Mouse (Mus musculus): ENCODE measurements around the gene Hist1h2ao.
"Not testable (repeated sequence)": the region's sequence is repeated elsewhere in the genome, so short reads cannot be mapped to it uniquely, and the experiment has no call there.

Gene Hist1h2ao

DNA sequence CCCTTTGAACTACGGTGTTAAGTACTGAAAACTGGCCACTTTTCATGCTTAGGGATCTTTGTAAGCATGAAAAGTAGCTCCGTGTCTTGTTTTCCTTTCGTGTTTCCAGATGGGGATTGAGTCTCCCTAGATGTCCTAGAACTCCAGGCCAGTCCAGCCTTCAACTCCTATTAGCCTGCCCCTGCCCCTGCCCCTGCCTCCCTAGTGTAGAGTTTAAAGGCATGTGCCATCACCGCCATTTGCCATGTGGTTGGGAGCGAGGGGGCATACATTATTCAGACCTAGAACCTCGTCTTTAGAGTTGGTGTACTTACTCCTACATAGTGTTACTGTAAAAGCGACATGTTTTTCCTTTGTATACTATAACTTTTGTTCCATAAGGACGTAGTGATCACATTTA is 809 bp downstream of the Hist1h2ao start:
- intact Hi-C loops (cut with DNase I): not testable (repeated sequence)

DNA sequence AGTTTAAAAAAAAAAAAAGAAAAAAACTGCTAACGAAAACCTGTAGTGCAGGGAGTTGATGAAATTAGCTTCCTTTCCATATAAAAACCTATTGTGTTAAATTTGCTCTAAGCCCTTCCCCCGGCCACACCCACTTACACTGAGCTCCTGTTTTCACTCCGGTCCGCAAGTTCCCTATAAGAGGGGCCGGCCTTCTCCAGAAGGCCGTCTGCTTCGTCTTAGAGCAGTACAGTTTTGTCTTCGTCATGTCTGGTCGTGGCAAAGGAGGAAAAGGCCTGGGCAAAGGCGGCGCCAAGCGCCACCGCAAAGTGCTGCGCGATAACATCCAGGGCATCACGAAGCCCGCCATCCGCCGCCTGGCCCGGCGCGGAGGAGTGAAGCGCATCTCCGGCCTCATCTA is 1.3 kb downstream of the Hist1h2ao start, which contains the start of gene Hist1h4m:
Gene Hist1h4m, plus strand, starts transcription at position 208 of the 400 bp plus-strand sequence.
- intact Hi-C loops (cut with DNase I): not testable (repeated sequence)

DNA sequence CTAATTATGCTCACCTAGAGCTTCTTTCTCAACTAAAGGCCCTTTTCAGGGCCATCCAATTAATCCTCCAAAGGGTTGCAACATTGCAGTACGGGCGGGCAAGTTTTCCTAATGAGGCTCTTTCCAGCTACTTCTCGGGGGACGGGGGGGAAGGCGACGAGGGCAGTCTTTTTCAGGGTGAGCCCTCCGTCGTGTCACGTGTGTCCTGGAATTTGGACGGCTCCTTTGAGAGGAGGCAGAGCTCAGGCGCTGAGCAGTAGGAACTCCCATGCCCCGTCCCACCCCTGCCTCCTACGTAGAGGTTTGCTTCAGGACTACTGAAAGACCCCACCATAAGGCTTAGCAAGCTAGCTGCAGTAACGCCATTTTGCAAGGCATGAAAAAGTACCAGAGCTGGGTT is 1.8 kb downstream of the Hist1h2ao start:
- intact Hi-C loops (cut with DNase I): not testable (repeated sequence)

DNA sequence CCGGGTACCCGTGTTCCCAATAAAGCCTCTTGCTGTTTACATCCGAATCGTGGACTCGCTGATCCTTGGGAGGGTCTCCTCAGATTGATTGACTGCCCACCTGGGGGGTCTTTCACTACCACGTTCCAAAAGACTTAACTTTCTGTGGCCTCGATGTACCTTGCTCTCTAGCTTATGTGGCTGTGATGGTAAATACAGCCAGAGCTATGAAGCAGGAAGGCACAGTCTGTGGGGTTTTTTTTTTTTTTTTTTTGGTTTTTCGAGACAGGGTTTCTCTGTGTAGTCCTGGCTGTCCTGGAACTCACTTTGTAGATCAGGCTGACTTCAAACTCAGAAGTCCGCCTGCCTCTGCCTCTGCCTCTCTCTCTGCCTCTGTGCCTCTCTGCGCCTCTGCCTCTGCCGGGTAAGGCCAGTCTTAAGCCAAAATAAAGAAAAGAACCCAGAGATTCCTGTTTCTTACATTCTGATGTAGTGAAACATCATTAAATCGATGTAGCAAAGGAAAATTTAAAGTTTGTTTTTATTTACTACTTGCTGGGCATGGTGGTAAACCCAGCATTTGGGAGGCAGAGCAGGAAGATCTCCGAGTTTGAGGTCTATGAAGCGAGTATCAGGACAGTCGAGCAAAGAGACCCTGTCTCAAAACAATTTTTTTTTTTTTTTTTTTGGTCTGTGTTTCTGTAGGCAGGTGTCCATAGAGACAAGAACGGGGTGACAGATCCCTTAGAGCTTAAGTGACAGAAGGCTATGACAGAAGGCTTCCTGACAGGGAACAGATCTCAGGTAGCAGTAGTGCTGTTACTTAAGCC is 10.0 kb downstream of the Hist1h2ao start:
- intact Hi-C loops (cut with DNase I): not testable (repeated sequence)

DNA sequence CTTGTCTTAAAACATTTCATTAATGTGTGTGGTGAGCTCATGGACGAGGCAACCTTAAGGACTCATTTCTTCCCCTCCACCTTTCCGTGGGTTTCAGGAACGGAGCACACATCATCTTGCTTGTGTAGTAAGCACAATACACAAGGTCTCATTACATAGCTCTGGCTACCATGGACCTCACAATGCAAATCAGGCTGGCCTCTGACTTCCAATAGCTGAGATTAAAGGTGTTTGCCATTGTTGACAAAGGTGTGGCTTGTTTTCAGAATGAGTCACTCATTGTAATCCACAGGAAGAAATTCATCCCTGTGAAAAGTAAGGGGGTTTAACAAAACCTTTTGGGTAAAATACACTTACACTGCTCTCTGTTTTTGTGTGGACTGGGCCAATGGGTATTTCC is 18.2 kb downstream of the Hist1h2ao start:
- intact Hi-C loops (cut with DNase I): no loop called here

DNA sequence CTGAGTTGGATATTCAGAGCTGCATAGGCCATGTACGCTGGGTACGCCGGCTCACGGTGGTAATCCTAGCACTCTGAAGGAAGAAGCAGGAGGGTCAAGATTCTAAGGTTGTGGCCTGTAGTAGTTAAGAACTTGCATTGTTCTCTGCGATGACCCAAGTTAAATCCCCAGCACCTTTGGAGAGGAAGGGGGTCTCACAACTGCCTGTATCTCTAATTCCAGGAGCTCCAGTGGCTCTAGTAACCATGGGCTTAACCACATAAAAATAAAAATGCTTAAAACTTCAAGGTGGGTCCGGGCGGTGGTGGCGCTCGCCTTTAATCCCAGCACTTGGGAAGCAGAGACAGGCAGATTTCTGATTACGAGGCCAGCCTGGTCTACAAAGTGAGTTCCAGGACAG is 20.1 kb downstream of the Hist1h2ao start:
- intact Hi-C loops (cut with DNase I): no loop called here

DNA sequence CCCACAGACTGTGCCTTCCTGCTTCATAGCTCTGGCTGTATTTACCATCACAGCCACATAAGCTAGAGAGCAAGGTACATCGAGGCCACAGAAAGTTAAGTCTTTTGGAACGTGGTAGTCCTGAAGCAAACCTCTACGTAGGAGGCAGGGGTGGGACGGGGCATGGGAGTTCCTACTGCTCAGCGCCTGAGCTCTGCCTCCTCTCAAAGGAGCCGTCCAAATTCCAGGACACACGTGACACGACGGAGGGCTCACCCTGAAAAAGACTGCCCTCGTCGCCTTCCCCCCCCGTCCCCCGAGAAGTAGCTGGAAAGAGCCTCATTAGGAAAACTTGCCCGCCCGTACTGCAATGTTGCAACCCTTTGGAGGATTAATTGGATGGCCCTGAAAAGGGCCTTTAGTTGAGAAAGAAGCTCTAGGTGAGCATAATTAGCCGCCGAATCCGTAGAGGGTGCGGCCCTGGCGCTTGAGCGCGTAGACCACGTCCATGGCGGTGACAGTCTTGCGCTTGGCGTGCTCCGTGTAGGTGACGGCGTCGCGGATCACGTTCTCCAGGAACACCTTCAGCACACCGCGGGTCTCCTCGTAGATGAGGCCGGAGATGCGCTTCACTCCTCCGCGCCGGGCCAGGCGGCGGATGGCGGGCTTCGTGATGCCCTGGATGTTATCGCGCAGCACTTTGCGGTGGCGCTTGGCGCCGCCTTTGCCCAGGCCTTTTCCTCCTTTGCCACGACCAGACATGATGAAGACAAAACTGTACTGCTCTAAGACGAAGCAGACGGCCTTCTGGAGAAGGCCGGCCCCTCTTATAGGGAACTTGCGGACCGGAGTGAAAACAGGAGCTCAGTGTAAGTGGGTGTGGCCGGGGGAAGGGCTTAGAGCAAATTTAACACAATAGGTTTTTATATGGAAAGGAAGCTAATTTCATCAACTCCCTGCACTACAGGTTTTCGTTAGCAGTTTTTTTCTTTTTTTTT is 21.4 kb downstream of the Hist1h2ao start, which contains the start of gene Hist1h4n:
Gene Hist1h4n, minus strand, starts transcription at position 779 of the 977 bp plus-strand sequence.
- intact Hi-C loops (cut with DNase I): not testable (repeated sequence)

DNA sequence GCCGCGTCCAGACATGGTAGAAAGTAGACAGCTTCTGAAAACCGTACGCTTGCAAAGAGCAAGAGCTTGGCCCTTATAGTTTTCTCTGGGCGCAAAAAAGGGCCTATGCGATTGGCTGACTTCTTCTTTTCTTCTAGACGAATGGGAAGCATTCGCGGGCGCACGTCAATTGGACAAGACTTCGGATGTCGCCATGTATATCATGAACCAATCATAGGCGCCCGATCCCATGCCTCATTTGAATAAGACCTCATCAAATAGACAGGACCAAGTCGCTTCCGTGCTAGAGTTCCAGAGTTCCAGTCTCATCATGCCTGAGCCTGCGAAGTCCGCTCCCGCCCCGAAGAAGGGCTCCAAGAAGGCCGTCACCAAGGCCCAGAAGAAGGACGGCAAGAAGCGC is 23.2 kb downstream of the Hist1h2ao start, which contains the start of the genes Hist1h2ap and Hist1h2br:
Gene Hist1h2ap, minus strand, starts transcription at position 47 of the 400 bp plus-strand sequence.
Gene Hist1h2br, plus strand, starts transcription at position 283 of the 400 bp plus-strand sequence.
- intact Hi-C loops (cut with DNase I): not testable (repeated sequence)

DNA sequence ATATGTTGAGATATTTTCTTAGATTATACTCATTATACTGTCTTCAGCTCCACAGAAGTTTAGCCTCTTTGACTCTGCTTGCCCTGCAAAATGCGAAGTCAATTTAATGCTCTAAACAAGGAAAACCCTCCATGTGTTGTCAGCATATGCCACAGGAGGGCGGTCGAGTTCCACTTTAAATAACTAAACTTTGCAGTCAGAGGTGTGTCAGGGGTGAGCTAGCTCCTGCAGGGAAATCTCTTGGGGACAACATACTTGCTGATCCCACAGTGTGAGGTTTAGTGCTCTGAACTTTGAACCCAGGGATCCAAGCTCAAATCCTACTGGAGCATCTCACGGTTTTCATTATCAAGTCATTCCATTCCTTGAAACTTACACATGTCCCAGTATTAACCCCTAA is 30.2 kb downstream of the Hist1h2ao start:
- intact Hi-C loops (cut with DNase I): not testable (repeated sequence)

DNA sequence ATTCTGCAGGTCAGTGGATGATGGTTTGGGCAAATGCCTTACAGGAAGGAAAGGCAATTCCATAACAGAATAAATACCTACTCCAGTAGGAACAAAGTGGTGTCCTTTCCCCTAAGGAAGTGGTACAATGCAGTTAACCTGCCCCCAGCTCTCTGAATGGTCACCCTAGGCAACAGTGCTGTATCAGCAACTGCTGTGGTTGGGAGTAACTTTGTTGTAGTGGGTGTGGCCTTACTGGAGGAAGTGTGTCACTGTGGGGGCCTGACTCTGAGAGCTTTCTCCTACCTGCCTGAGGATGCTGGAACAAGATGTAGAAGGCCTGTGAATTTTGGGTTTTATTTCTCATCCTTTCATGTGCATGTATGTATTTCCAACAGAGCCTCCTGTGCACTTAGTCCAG is 36.1 kb downstream of the Hist1h2ao start:
- intact Hi-C loops (cut with DNase I): not testable (repeated sequence)

DNA sequence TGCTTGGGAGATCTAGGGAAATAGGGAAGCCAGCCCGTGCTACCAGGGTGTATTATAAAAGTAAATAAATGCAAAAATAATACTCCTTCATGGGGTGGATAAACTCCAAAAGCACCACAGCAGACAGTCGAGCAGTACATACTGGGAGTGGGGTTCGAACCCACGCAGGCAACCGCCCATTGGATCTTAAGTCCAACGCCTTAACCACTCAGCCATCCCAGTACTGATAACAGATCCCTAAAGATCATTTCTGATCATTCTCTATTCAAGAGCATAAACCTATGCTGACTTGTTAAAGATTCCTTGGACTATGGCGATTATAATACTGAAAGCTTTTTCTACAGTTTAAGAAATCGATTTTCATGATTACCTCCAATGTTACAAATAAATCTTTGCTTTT is 37.6 kb downstream of the Hist1h2ao start:
- intact Hi-C loops (cut with DNase I): no loop called here

DNA sequence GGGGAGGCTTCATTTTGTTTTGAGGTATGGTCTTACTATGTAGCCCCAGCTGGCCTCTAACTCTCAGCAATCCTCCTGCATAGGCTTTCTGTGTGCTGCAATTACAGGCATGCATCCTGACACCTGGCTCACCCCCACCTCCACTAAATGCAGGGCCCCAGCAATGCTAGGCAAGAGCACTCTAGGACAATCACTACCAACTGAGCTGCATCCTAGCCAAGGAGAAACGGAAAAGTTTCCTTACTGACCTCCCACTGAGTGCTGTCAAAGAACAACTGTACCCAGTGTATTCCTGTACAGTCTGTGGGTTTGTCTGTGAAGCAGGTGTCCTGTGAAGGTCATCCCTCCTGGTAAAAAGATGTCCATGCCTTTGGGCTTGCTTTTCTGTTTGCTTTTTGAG is 40.4 kb downstream of the Hist1h2ao start:
- intact Hi-C loops (cut with DNase I): not testable (repeated sequence)

DNA sequence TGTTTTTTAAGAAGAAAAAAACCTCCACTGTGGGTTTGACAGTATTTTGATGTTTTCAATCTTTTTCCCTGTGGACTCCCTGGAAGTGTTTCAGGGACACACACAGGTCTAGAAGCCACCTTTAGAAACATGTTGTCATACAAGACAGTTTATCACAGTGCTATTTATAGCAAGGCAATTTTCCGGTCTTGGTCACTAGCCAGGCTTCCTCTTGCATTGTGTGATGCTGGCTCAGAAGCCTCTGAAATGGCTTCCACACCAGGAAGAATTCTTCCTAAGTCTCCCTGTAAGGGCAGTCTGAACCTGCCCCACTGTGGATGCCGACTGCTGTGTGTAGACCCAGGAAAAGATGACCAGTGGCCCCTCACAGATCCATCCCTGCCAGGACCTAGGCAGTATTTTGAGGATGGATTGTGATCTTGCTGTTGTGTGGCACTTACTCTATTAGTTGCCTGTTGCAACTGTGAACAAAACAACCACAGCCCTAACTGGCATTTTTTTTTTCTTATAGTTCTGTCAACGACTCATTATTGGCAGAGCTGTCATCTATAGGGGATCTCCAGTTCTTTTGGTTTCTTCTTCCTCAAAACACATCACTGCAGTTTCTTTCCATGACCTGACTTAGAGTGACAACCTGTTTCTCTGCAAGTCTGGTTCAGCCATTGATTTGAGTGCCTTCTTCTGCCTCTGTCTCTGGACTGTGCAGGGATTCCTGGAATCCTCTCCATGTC is 42.1 kb downstream of the Hist1h2ao start:
- intact Hi-C loops (cut with DNase I): no loop called here

DNA sequence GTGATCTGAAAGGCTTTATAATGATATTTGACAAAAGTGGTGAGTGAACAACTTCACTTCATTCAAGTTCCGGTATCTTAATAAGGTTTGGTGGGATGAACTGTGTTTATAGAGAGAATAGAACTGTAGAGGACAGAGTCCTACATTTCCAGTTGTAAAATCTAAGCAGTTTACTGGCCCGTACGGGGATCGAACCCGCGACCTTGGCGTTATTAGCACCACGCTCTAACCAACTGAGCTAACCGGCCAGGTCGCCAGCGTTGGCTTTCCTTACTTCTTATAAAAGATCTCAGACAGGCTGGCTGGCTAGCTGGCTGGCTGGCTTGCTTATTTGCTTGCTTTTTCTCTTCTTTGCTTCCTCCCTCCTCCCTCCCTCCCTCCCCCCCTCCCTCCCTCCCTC is 44.9 kb downstream of the Hist1h2ao start:
- intact Hi-C loops (cut with DNase I): no loop called here

DNA sequence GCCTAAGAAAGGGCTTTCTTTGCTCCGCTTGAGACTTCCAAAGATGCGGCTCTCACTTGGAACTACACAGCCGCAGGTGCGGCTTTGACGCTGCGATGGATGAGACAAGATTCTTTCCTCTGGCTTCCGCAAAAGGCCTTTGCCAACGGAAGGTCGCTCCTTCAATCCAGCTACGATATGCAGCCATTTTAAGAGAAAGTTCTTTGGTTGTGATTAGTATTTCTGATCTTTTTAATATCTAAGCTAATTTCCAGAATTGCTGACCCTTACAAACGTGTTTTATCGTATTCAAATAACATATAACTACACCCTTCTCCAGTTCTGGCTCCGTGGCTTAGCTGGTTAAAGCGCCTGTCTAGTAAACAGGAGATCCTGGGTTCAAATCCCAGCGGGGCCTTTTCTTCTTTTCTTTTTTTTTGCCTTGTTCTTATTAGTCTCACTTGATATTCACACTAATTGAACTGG is 45.5 kb downstream of the Hist1h2ao start:
- intact Hi-C loops (cut with DNase I): no loop called here

Small RNA genes within 50 kb of the gene (microRNA-seq; reads per million reads assigned to microRNA genes)
- gene Gm19658 (0 reads per million in 2 experiments), gene Gm44346 (0 reads per million in 2 experiments), gene Gm44466 (0 reads per million in 2 experiments)
